Mouse (Mus musculus): ENCODE measurements at regions not wholly inside any gene's neighbourhood (a gene's known extent, or its start where the extent isn't known, plus 50 kb on each side); places are given as distances from the start of the nearest gene placed in this dataset.

DNA sequence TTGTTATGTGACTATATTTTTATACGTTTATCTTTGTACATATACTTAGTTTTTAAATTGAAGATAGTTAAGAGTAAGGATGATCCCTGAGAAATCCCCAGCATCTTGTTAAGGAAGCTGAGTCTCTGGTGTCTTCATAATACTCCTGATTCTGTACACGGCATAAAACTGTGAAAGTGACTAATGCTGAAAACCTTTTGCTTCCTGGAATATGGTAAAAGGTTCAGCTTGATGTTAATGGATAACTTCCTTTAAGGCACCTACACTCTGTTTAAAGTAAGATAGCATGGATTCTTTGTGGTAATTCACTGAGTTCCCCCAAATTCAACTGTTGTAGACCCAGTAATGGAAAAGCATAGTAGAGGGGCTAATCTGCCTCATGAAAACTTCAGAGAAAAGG, 67.2 kb upstream of the Rgs1 start:
- no peak for DNase-seq

- DNase-seq: no peak
Observed at GRCm38 (mm10) chr1:144314382-144314781, 65.3 kb upstream of the Rgs1 start.

DNA sequence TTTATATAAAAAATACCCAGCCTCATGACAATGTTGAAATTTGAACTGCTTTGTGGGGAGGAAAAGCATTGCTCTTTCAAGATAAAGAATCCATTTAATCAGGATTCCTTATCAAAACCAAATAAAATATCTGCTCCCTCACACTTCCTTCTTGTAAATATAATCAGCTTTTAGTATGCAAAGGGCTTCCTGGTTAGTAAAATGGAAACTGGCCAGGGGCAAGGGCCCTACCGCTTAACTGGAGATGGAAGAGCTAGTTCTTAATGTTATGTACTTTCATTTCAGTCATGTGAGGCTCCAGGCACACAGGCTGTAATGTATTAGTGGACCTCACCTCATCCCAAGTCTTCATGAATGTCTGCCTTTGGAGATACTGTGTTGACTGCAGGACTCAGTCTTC, 64.3 kb upstream of the Rgs1 start:
- no peak for DNase-seq

- DNase-seq: no peak
Observed at GRCm38 (mm10) chr1:144309901-144310300, 60.9 kb upstream of the Rgs1 start.

- DNase-seq: no peak
Observed at GRCm38 (mm10) chr1:144308313-144308712, 59.3 kb upstream of the Rgs1 start.

- no peak for DNase-seq
Observed at GRCm38 (mm10) chr1:144307854-144308285, 58.8 kb upstream of the Rgs1 start.

DNA sequence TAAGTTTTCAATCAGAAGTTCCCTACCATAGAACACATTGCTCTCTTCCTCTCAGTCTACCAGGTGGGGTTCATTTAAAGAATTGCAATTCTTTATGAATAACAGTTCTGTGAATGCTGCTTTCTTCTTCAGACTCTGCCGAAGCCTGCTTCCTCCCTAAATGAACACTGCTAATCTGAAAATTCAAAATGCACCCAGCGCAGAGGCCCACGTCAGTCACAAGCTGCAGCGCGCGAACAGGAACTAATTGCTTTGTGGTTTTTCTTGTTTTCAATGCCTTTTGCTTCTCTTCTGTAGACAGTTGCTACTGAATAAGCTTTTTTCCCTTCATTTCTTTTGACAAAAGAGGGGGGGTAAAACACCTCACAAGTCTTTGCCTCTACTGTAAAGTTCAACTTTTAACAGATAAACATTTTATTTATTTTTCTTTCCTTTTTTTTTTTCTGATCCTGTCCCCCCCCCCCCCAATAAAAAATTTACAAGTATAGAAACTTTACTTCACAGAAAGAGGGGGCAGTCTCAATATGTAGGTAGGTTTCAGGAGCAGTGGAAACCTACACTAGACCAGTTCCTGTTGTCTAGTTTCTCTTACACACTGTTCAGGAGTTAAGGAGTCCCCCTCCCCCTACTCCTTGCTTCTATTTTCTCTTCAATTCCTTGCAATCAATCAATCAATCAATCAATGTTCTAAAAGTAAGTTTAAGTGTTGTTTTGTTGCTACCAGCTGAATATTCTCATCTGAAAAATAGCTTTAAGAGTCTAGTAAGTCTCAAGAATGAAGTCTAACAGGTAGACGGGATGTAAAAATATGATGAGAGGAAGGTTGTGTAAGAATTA, 58.2 kb upstream of the Rgs1 start:
- DNase-seq: peak; percentile 3

GRCm38 (mm10) chr1:144306284-144306683, 57.2 kb upstream of the Rgs1 start:
- peak; percentile 1 for DNase-seq

DNA sequence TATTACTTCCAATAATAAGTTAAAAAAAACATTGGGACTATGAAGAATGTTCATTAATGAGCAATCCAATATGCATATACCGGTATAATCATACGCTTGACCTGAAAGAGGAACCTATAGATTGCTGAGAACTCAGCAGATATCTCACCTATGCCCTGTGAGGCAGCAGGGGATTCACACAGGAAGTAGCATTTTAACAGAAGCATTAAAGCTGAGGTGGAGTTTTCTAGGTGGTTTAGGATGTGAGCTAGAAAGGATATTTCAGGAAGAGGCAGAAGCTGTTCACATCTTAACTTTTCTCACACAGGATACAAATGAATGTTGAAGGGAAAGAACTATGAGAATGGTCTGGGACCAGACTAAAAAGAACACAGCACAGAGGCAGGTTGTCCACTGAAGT, 51.6 kb upstream of the Rgs1 start:
- DNase-seq: no peak

Data from lung, postnatal 14 days (tissue).